Mouse (Mus musculus) myocyte (in vitro differentiated cells): ENCODE data around the gene Cytl1. TPM values are rescaled to one million over a fixed set of nuclear protein-coding genes. Genes with fewer than 3 reads are reported as not detected.

Source experiments
- H3K27me3 ChIP-seq: one replicate; pipeline ENCODE4 v1.6.1; 2011; ENCODE audit not compliant: control insufficient read depth, insufficient read depth, insufficient read length
- H3K36me3 ChIP-seq: one replicate; pipeline ENCODE4 v1.6.1; 2011; ENCODE audit not compliant: control insufficient read depth, insufficient read depth
- H3K4me2 ChIP-seq: one replicate; pipeline ENCODE4 v1.6.1; 2011; ENCODE audit warnings: low read depth, control low read depth
- H3K4me3 ChIP-seq: one replicate; pipeline ENCODE4 v1.5.1; 2011; ENCODE audit warnings: mild to moderate bottlenecking, control low read depth, moderate library complexity
- H3K79me2 ChIP-seq: one replicate; pipeline ENCODE4 v1.6.1; 2011; ENCODE audit not compliant: control insufficient read depth, insufficient read depth
- H3ac ChIP-seq: one replicate; pipeline ENCODE4 v1.6.1; 2011; ENCODE audit not compliant: control insufficient read depth, insufficient read length
- CEBPB ChIP-seq: IDR thresholded peaks from 2 replicates; pipeline ENCODE4 v1.6.1; 2011; ENCODE audit warnings: mild to moderate bottlenecking, moderate library complexity; ENCODE audit not compliant: poor library complexity, insufficient read depth, severe bottlenecking
- E2F4 ChIP-seq: IDR thresholded peaks from one replicate; pipeline ENCODE4 v1.6.1; 2011; ENCODE audit warnings: mild to moderate bottlenecking, control low read depth, moderate library complexity; ENCODE audit not compliant: insufficient read depth
- MAX ChIP-seq: IDR thresholded peaks from one replicate; pipeline ENCODE4 v1.6.1; 2011; ENCODE audit warnings: low read depth, mild to moderate bottlenecking, control low read depth
- MYOD1 ChIP-seq, 3 experiments: IDR thresholded peaks; one replicate each; pipeline ENCODE4 v1.6.1; 2011; ENCODE audit warnings: control low read depth in 2 of 3, low read depth in 2 of 3, mild to moderate bottlenecking in 2 of 3, moderate library complexity in 1 of 3; ENCODE audit not compliant: insufficient read length in 2 of 3, control insufficient read depth in 1 of 3
- MYOG ChIP-seq, 3 experiments: IDR thresholded peaks; one replicate each; pipeline ENCODE4 v1.6.1; 2011; ENCODE audit warnings: control low read depth in 2 of 3, low read depth in 2 of 3, mild to moderate bottlenecking in 2 of 3; ENCODE audit not compliant: insufficient read length in 2 of 3, control insufficient read depth in 1 of 3, insufficient read depth in 1 of 3
- POLR2A ChIP-seq: IDR thresholded peaks from one replicate; pipeline ENCODE4 v1.6.1; 2011; ENCODE audit warnings: low read depth, mild to moderate bottlenecking, control low read depth, moderate library complexity; ENCODE audit not compliant: insufficient read length
- POLR2AphosphoS2 ChIP-seq: IDR thresholded peaks from one replicate; pipeline ENCODE4 v1.6.1; 2011; ENCODE audit warnings: low read depth, control low read depth; ENCODE audit not compliant: insufficient read length
- REST ChIP-seq: IDR thresholded peaks from one replicate; pipeline ENCODE4 v1.6.1; 2011; ENCODE audit warnings: mild to moderate bottlenecking, control low read depth, moderate library complexity; ENCODE audit not compliant: insufficient read depth, insufficient read length
- SRF ChIP-seq: IDR thresholded peaks from one replicate; pipeline ENCODE4 v1.6.1; 2011; ENCODE audit warnings: low read depth; ENCODE audit not compliant: control insufficient read depth, insufficient read length
- TCF12 ChIP-seq: IDR thresholded peaks from one replicate; pipeline ENCODE4 v1.6.1; 2011; ENCODE audit warnings: mild to moderate bottlenecking, control low read depth; ENCODE audit not compliant: poor library complexity, insufficient read depth, severe bottlenecking
- TCF3 ChIP-seq: IDR thresholded peaks from one replicate; pipeline ENCODE4 v1.6.1; 2011; ENCODE audit warnings: low read depth, control low read depth; ENCODE audit not compliant: insufficient read length
- USF1 ChIP-seq: IDR thresholded peaks from one replicate; pipeline ENCODE4 v1.6.1; 2011; ENCODE audit warnings: low read depth, mild to moderate bottlenecking, control low read depth, moderate library complexity
- polyA plus RNA-seq: library from polyadenylated mRNA; unstranded; fragments of >200 nt; fragmentation: generic; extraction: Trizol; gene quantifications from one replicate; pipeline ENCODE4 v1.2.1, GENCODE M21; 2012; ENCODE audit warnings: missing spikeins

Gene Cytl1
- polyA plus RNA-seq, 1 experiment = not detected

- Histone ChIP-seq H3K27me3 (no peaks in the 10 kb centered on the region), H3ac (no peak overlapping the region), H3K4me3 (no peak overlapping the region), H3K36me3 (no peaks in the 10 kb centered on the region), H3K4me2 (no peak overlapping the region), H3K79me2 (no peaks in the 10 kb centered on the region)
- TF ChIP-seq MYOD1 (IDR thresholded peaks at IDR 0.05; ENCODE audit: control insufficient read depth in 1 of 3, insufficient read length in 2 of 3, low read depth in 2 of 3) = no peak
- no peak for TF ChIP-seq USF1
- no peak for TF ChIP-seq SRF
- no peak for TF ChIP-seq REST
- TF ChIP-seq CEBPB = no peak
- TF ChIP-seq TCF3 = no peak
- no peak for TF ChIP-seq TCF12
These were observed 30.4 kb upstream of the Cytl1 start for GRCm38 (mm10) chr5:37704962-37705361.

GRCm38 (mm10) chr5:37708124-37708523 lies 27.2 kb upstream of the Cytl1 start:
- Histone ChIP-seq H3K36me3 (no peaks in the 10 kb centered on the region), H3K4me3 (no peak overlapping the region)

GRCm38 (mm10) chr5:37709257-37709904 lies 25.9 kb upstream of the Cytl1 start:
- no peak for TF ChIP-seq POLR2A
- no peak for TF ChIP-seq TCF3
- no peak for TF ChIP-seq MYOG (IDR thresholded peaks at IDR 0.05; ENCODE audit: control insufficient read depth in 1 of 3, insufficient read depth in 1 of 3, insufficient read length in 2 of 3, low read depth in 2 of 3)
- no peak for TF ChIP-seq TCF12
- no peak for TF ChIP-seq REST
- no peak for TF ChIP-seq MAX
- no peak for TF ChIP-seq POLR2AphosphoS2
- H3K27me3 ChIP-seq = no peaks in the 10 kb centered on the region
- no peaks in the 10 kb centered on the region for H3K36me3 ChIP-seq
- no peak overlapping the region for H3K4me3 ChIP-seq
- H3K79me2 ChIP-seq = no peaks in the 10 kb centered on the region
- H3K4me2 ChIP-seq = no peak overlapping the region
- no peak overlapping the region for H3ac ChIP-seq

More at GRCm38 (mm10) chr5:37708124-37708523, 27.2 kb upstream of the Cytl1 start:
- TF ChIP-seq REST (no peak), E2F4 (no peak), MAX (no peak), POLR2AphosphoS2 (no peak), USF1 (no peak), TCF12 (no peak), TCF3 (no peak), POLR2A (no peak), MYOG (IDR thresholded peaks at IDR 0.05; ENCODE audit: control insufficient read depth in 1 of 3, insufficient read depth in 1 of 3, insufficient read length in 2 of 3, low read depth in 2 of 3) (no peak)
- Histone ChIP-seq H3K79me2 (no peaks in the 10 kb centered on the region), H3ac (no peak overlapping the region), H3K4me2 (no peak overlapping the region), H3K27me3 (no peaks in the 10 kb centered on the region)

- Histone ChIP-seq H3K27me3 (peaks cover 40% of the 10 kb centered on the region), H3K79me2 (no peaks in the 10 kb centered on the region), H3K4me3 (no peak within 1 kb of the TSS), H3K36me3 (no peaks in the 10 kb centered on the region), H3ac (no peak within 1 kb of the TSS), H3K4me2 (no peak within 1 kb of the TSS)
- TF ChIP-seq TCF3 = no peak
These were observed 18.6 kb upstream of the Cytl1 start, which contains the start of gene Stk32b for GRCm38 (mm10) chr5:37716505-37717372. Stk32b (minus strand) TSS chr5:37717171.

GRCm38 (mm10) chr5:37717384-37717963 lies 17.8 kb upstream of the Cytl1 start:
- TF ChIP-seq TCF3 = no peak
- TF ChIP-seq TCF12 = no peak
- TF ChIP-seq E2F4 = no peak
- TF ChIP-seq MYOD1 (IDR thresholded peaks at IDR 0.05; ENCODE audit: control insufficient read depth in 1 of 3, insufficient read length in 2 of 3, low read depth in 2 of 3) = no peak
- no peak for TF ChIP-seq MYOG (IDR thresholded peaks at IDR 0.05; ENCODE audit: control insufficient read depth in 1 of 3, insufficient read depth in 1 of 3, insufficient read length in 2 of 3, low read depth in 2 of 3)
- no peak for TF ChIP-seq USF1
- no peak for TF ChIP-seq POLR2AphosphoS2
- TF ChIP-seq POLR2A = no peak
- Histone ChIP-seq H3ac (no peak overlapping the region), H3K4me3 (no peak overlapping the region), H3K27me3 (peaks cover 40% of the 10 kb centered on the region), H3K36me3 (no peaks in the 10 kb centered on the region), H3K79me2 (no peaks in the 10 kb centered on the region), H3K4me2 (no peak overlapping the region)
